ENCODE assay signal across 11 mouse cellular contexts in genomic region chr5:64410621-64411020, GRCm38 (mm10).
DNase-seq lines count a peak whose midpoint lies in the region; ATAC-seq lines count a peak whose summit lies in the region.
"Had no signal": no experiment of that assay in that cellular context is flagged by ENCODE, and none has a peak within 500 bp of the region (broad histone marks: within the 10 kb centered on the region; RNA-seq: fewer than 3 reads in every experiment).

No protein-coding gene starts in this region.

- H3K9ac ChIP-seq in embryonic facial prominence, embryonic 14.5 days (ENCODE audit: low read depth, low read length): no peak overlapping the region
- H3K9ac ChIP-seq in midbrain, embryonic 14.5 days (replicated peaks; ENCODE audit: low read length): no peak overlapping the region
- no peak overlapping the region for H3K9ac ChIP-seq in midbrain, embryonic 11.5 days (ENCODE audit: low read length)
- H3K9ac ChIP-seq in kidney, embryonic 14.5 days (ENCODE audit: low read depth, low read length): 0 out of 2 replicates have a peak overlapping the region, but pooled peaks have one; percentile 13

- no peak overlapping the region for H3K4me2 ChIP-seq in embryonic facial prominence, embryonic 14.5 days (ENCODE audit: low read depth, low read length)
- H3K4me2 ChIP-seq in midbrain, embryonic 14.5 days (ENCODE audit: low read length): no peak overlapping the region
- H3K4me2 ChIP-seq in midbrain, embryonic 11.5 days: no peak overlapping the region
- no peak overlapping the region for H3K4me2 ChIP-seq in kidney, embryonic 14.5 days (replicated peaks; ENCODE audit: low read depth, low read length)

- H3K27me3 ChIP-seq in embryonic facial prominence, embryonic 14.5 days (replicated peaks; ENCODE audit: control insufficient read depth, insufficient read depth, low read length): no peaks in the 10 kb centered on the region
- H3K27me3 ChIP-seq in embryonic facial prominence, embryonic 10.5 days (replicated peaks; ENCODE audit: low read depth, poor library complexity, severe bottlenecking): no peaks in the 10 kb centered on the region
- no peaks in the 10 kb centered on the region for H3K27me3 ChIP-seq in midbrain, embryonic 14.5 days (ENCODE audit: control insufficient read depth, insufficient read depth, low read length)
- no peaks in the 10 kb centered on the region for H3K27me3 ChIP-seq in midbrain, embryonic 11.5 days (ENCODE audit: control insufficient read depth, insufficient read depth, low read length)
- H3K27me3 ChIP-seq in kidney, embryonic 14.5 days (ENCODE audit: control insufficient read depth, insufficient read depth, low read length): no peaks in the 10 kb centered on the region
- no peaks in the 10 kb centered on the region for H3K27me3 ChIP-seq in splenic B cell, adult 2 months (ENCODE audit: control insufficient read depth, insufficient read depth, low read length, poor library complexity, severe bottlenecking)
- no peaks in the 10 kb centered on the region for H3K27me3 ChIP-seq in midbrain, embryonic 10.5 days (ENCODE audit: low read depth, poor library complexity, severe bottlenecking)

- H3K27ac ChIP-seq in embryonic facial prominence, embryonic 14.5 days (replicated peaks; ENCODE audit: low read depth, low read length): no peak overlapping the region
- H3K27ac ChIP-seq in embryonic facial prominence, embryonic 10.5 days (replicated peaks): no peak overlapping the region
- H3K27ac ChIP-seq in midbrain, embryonic 14.5 days (replicated peaks; ENCODE audit: low read depth, low read length): no peak overlapping the region
- H3K27ac ChIP-seq in midbrain, embryonic 11.5 days (ENCODE audit: low read depth, low read length): no peak overlapping the region
- H3K27ac ChIP-seq in kidney, embryonic 14.5 days (ENCODE audit: low read depth, low read length): 0 out of 2 replicates have a peak overlapping the region, but pooled peaks have one; percentile 30
- no peak overlapping the region for H3K27ac ChIP-seq in midbrain, embryonic 10.5 days (replicated peaks)
- H3K27ac ChIP-seq: left cerebral cortex, adult 2 months had no signal

- no peaks in the 10 kb centered on the region for H3K9me3 ChIP-seq in embryonic facial prominence, embryonic 14.5 days (ENCODE audit: control insufficient read depth, low read length)
- 0 out of 2 replicates have a peak, but pooled peaks cover 6% of the 10 kb centered on the region for H3K9me3 ChIP-seq in embryonic facial prominence, embryonic 10.5 days
- no peaks in the 10 kb centered on the region for H3K9me3 ChIP-seq in midbrain, embryonic 14.5 days (ENCODE audit: control insufficient read depth, low read length)
- no peaks in the 10 kb centered on the region for H3K9me3 ChIP-seq in midbrain, embryonic 11.5 days (ENCODE audit: control insufficient read depth, low read length)
- H3K9me3 ChIP-seq in kidney, embryonic 14.5 days (ENCODE audit: control insufficient read depth, low read length): no peaks in the 10 kb centered on the region
- peaks cover 4% of the 10 kb centered on the region; the same call in 1 of the 2 replicates for H3K9me3 ChIP-seq in midbrain, embryonic 10.5 days (replicated peaks)

- H3K4me1 ChIP-seq in embryonic facial prominence, embryonic 14.5 days (ENCODE audit: control insufficient read depth, insufficient read depth, low read length): no peaks in the 10 kb centered on the region
- H3K4me1 ChIP-seq in embryonic facial prominence, embryonic 10.5 days: no peaks in the 10 kb centered on the region
- H3K4me1 ChIP-seq in midbrain, embryonic 14.5 days (ENCODE audit: control insufficient read depth, insufficient read depth, low read length): no peaks in the 10 kb centered on the region
- no peaks in the 10 kb centered on the region for H3K4me1 ChIP-seq in midbrain, embryonic 11.5 days (ENCODE audit: control insufficient read depth, insufficient read depth, low read length)
- H3K4me1 ChIP-seq in kidney, embryonic 14.5 days (ENCODE audit: control insufficient read depth, insufficient read depth, low read length): peaks cover 9% of the 10 kb centered on the region; the same call in 1 of the 2 replicates
- no peaks in the 10 kb centered on the region for H3K4me1 ChIP-seq in midbrain, embryonic 10.5 days

- DNase-seq in embryonic facial prominence, embryonic 14.5 days (ENCODE audit: low spot score): peak; percentile 59
- DNase-seq in embryonic facial prominence, embryonic 10.5 days (ENCODE audit: low spot score): no peak
- peak; percentile 18 for DNase-seq in midbrain, embryonic 14.5 days
- DNase-seq in midbrain, embryonic 11.5 days (ENCODE audit: low spot score, missing footprints): no peak
- peak; percentile 42 for DNase-seq in splenic B cell, adult 2 months (ENCODE audit: low read depth, low spot score)
- no peak for DNase-seq in urinary bladder, postnatal 10 days (ENCODE audit: low spot score)
- DNase-seq in midbrain, embryonic 10.5 days (ENCODE audit: low spot score): no peak

- H3K36me3 ChIP-seq in embryonic facial prominence, embryonic 14.5 days (ENCODE audit: control insufficient read depth, insufficient read depth, low read length): no peaks in the 10 kb centered on the region
- no peaks in the 10 kb centered on the region for H3K36me3 ChIP-seq in embryonic facial prominence, embryonic 10.5 days (replicated peaks)
- H3K36me3 ChIP-seq in midbrain, embryonic 14.5 days (ENCODE audit: control insufficient read depth, insufficient read depth, low read length): no peaks in the 10 kb centered on the region
- H3K36me3 ChIP-seq in midbrain, embryonic 11.5 days (ENCODE audit: control insufficient read depth, insufficient read depth, low read length): no peaks in the 10 kb centered on the region
- no peaks in the 10 kb centered on the region for H3K36me3 ChIP-seq in kidney, embryonic 14.5 days (ENCODE audit: control insufficient read depth, insufficient read depth, low read length)
- no peaks in the 10 kb centered on the region for H3K36me3 ChIP-seq in splenic B cell, adult 2 months (ENCODE audit: control insufficient read depth, insufficient read depth, low read length, poor library complexity, severe bottlenecking)
- H3K36me3 ChIP-seq in midbrain, embryonic 10.5 days: no peaks in the 10 kb centered on the region

- H3K4me3 ChIP-seq in embryonic facial prominence, embryonic 14.5 days (ENCODE audit: low read depth, low read length): no peak overlapping the region
- H3K4me3 ChIP-seq in embryonic facial prominence, embryonic 10.5 days: no peak overlapping the region
- H3K4me3 ChIP-seq in midbrain, embryonic 14.5 days (replicated peaks; ENCODE audit: low read depth, low read length): no peak overlapping the region
- no peak overlapping the region for H3K4me3 ChIP-seq in midbrain, embryonic 11.5 days (ENCODE audit: low read depth, low read length)
- H3K4me3 ChIP-seq in kidney, embryonic 14.5 days (ENCODE audit: low read length): no peak overlapping the region
- H3K4me3 ChIP-seq in midbrain, embryonic 10.5 days: no peak overlapping the region
- H3K4me3 ChIP-seq: erythroblast, embryonic 14.5 days; left cerebral cortex, adult 2 months had no signal

- WGBS in embryonic facial prominence, embryonic 14.5 days: 39% methylated on average over 7 of the region's 7 CpGs
- WGBS in embryonic facial prominence, embryonic 10.5 days: 62% methylated on average over 7 of the region's 7 CpGs
- 89% methylated on average over 7 of the region's 7 CpGs for WGBS in midbrain, embryonic 14.5 days
- 73% methylated on average over 7 of the region's 7 CpGs for WGBS in midbrain, embryonic 11.5 days
- 38% methylated on average over 7 of the region's 7 CpGs for WGBS in kidney, embryonic 14.5 days
- WGBS in midbrain, embryonic 10.5 days: 72% methylated on average over 7 of the region's 7 CpGs

- peak; percentile 30; the same call in 1 of the 2 replicates for ATAC-seq in embryonic facial prominence, embryonic 14.5 days (ENCODE audit: low read depth)
- ATAC-seq in midbrain, embryonic 14.5 days (ENCODE audit: low FRiP score, low TSS enrichment): no peak
- no peak for ATAC-seq in midbrain, embryonic 11.5 days (ENCODE audit: low FRiP score)
- ATAC-seq in kidney, embryonic 14.5 days (ENCODE audit: low FRiP score, low TSS enrichment): peak; percentile 46; the same call in 1 of the 2 replicates
- ATAC-seq: activated CD4-positive, CD25-positive, alpha-beta regulatory T cell, adult 4 months had no signal

Comparison
In these comparisons a context has a peak if more than half of its experiments do, and no peak if none do; other contexts are left out.
1. DNase-seq: peak in embryonic facial prominence, embryonic 14.5 days (single experiment), midbrain, embryonic 14.5 days (single experiment) and splenic B cell, adult 2 months (single experiment); none in embryonic facial prominence, embryonic 10.5 days (single experiment), midbrain, embryonic 11.5 days (single experiment), urinary bladder, postnatal 10 days (single experiment) and midbrain, embryonic 10.5 days (single experiment).
2. ATAC-seq: peak in embryonic facial prominence, embryonic 14.5 days (single experiment) and kidney, embryonic 14.5 days (single experiment); none in midbrain, embryonic 14.5 days (single experiment) and midbrain, embryonic 11.5 days (single experiment).